Mouse (Mus musculus) activated CD4-positive, CD25-positive, alpha-beta regulatory T cell, adult 4 months (primary cell): Measurements from ENCODE around the gene Dctn2. TPM values are rescaled to one million over a fixed set of nuclear protein-coding genes. Genes with fewer than 3 reads are reported as not detected.
"Not testable (repeated sequence)": the region's sequence is repeated elsewhere in the genome, so short reads cannot be mapped to it uniquely, and the experiment has no call there.

Experiments
- ATAC-seq: one replicate; pipeline ENCODE4 v1.8.0; 2017
- polyA plus RNA-seq, 2 experiments: library from polyadenylated mRNA; unstranded; fragments of 100-300 nt; shearing (Covaris generic); gene quantifications; one replicate each; pipeline ENCODE4 v1.2.1; 2017

The Dctn2 gene
- polyA plus RNA-seq, 2 experiments from 2014 or later = 55.4 to 60.6 TPM

GRCm38 (mm10) chr10:127290307-127290929, 24.2 kb downstream of the Dctn2 start:
- peak; percentile 82 for ATAC-seq

DNA sequence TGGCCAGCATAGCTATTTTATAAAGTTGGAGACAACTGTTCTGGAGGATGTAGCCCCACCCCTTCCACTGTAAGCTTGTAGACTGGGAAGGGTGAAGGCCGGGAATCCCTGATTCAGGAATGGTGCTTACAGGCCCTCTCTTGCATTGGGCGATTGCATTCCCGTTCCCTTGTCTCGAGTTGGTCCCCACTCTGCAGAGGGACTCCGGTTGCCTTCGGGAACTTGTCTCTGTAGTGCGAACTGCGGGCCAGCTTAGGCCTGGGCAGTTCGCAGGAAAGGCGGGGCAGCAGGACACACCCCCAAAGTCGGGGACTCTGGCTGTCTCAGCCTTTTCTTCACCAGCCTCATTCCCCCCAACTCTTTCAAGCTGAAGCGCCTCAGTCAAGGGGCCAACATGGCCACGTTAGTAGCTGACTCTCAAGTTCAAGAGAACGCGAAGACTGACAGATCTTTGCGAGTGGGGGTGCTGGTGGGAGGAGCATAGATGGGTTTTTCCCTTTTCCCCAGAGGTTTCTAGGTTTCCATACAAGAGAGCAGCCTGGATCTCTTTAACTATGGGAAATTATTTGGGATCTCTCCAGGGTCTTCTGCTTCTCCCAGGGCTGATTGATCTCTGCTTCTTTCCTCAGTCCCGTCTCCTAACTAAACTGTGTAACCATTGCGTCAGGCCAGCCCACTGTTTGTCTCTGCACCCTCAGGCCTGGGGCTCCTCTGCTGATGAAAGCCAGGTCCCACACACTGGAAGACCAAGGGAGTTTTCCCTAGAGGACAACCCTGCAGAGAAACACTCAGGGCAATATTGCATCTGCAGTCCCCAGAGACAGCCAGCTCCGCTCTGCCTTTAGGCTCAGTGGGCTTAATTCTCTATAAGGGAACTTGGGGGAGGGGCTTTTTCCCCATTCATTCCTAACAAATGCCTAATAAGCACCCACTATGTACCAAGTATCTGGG, 25.0 kb downstream of the Dctn2 start:
- ATAC-seq = peak; percentile 11

GRCm38 (mm10) chr10:127291881-127292638, 25.9 kb downstream of the Dctn2 start:
- no peak for ATAC-seq

DNA sequence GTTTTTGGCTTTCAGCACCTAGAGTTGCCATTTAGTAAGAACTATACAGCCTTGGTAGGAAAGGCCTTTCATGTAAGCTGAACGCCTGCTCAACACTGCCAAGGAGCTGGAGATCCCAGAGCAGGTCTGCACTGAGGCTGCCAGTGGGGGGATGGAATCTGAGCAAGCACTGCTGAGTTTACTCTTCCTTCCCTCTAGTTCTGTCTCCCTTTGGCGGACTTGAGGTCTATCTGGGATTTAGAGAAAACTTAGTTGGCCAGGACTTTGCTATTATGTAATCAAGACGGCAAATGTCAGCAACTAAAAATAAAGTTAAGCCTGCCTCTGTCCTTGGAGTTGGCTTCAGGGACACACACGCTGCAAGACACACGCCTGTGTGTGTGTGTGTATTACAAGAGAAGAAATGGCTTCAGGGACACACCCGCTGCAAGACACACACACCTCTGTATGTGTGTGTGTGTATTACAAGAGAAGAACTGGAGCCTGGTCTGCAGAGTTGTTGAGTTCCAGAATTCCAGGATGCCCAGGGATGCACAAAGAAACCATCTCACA, 26.9 kb downstream of the Dctn2 start:
- no peak for ATAC-seq

GRCm38 (mm10) chr10:127293590-127294113, 27.5 kb downstream of the Dctn2 start:
- ATAC-seq = no peak

DNA sequence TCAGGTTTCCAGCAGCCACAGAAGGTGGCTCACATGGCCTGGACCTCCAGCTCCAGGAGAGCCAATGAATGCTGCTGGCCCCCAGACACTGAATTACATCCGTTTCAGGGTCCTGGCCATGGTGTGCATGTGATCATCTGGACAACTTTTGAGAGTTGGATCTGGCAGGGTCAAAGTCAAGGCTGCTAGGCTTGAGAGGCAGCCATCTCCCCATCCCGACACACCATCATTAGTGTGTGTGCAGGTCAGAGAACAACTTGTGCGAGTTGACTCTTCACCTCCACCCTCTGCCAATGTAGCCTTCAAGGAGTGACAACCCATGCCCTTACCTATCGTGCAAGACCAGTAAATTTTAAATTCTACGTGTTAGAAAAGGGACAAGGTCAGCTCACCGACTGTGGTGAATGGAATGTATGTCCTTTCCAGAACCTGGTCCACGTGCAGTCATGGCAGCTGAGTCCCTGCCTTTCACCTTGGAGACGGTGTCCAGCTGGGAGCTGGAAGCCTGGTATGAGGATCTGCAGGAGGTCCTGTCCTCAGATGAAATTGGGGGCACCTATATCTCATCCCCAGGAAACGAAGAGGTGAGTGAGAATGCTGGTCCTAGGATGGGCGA, 28.8 kb downstream of the Dctn2 start:
- ATAC-seq = no peak

DNA sequence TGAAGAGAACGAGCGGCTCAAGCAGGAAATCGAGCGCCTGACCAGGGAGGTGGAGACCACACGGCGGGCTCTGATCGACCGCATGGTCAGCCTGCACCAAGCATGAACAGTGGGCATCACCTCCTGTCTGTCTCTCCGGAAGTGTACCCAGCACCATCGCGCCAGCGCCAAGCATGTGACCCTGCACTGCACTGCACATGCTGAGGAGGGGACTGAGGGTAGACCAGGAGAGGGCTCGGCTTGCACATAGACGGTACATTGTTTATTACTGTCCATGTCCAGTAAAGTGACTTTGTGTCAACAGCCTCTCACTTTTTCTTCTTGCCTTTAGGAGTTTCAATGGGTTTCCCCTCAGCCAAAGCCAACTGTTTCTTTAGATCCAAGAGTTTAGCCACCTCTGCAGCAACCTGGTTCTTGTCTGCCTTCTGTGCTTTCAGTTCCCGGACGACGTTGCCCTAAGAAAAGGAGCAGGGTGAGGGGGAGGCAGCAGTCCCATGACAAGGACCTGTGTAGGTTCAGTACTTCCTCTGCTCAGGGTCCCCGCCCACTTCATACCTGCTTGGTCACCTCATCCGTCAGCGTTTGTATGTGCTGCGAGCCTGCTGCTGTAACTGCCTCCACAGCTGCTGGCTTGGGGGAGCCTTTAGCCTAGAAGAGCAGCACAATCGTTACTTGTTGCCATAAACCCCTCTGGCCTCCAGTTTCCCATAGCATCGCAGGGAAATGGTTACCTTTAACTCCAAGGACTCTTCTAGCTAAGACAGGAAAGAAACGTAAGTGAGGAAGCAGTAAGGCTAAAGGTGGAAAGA, 30.0 kb downstream of the Dctn2 start:
- no peak for ATAC-seq

- no peak for ATAC-seq
Observed at GRCm38 (mm10) chr10:127297015-127297871, 31.1 kb downstream of the Dctn2 start.

GRCm38 (mm10) chr10:127300361-127300760, 34.2 kb downstream of the Dctn2 start:
- ATAC-seq = no peak

- no peak for ATAC-seq
Observed at GRCm38 (mm10) chr10:127303136-127303535, 37.0 kb downstream of the Dctn2 start.

GRCm38 (mm10) chr10:127309167-127309566, 43.0 kb downstream of the Dctn2 start:
- ATAC-seq = not testable (repeated sequence)

DNA sequence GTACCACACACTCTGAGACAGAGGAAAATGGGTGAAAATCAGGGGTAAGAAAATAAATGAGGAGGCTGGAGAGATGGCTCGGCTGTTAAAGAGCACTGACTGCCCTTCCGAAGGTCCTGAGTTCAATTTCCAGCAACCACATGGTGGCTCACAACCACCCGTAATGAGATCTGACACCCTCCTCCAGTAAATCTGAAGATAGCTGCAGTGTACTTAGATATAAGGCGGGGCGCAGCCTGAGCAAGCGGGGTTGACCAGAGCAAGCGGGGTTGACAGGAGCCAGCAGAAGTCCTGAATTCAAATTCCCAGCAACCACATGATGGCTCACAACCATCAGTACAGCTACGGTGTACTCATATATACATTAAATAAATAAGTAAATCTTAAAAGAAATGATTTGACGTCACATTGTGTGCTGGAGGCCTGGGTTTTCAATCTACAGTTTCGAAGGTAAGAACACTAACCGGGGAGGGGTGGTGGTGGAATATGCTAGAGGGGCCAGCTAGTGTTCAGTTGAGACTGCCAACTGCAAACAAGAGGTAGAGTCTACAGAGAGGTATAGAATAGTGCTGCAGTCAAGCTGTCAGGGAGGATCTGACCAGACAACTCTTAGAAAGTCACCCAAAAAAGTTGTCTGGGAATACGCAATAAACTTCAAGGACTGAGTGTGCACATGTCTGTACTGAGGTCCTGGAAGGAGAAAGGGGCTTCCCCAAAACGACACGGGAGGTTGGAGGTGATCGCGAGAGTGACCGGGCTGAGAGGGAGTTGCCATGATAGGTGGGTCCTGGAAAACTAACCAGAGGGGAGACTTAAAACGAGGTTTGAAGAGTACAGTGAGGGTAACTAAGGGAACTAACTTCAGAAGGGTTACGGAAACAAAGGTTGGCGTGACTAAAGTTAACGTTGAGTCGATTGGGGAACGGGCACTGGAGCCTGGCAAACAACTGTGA, 44.6 kb downstream of the Dctn2 start:
- ATAC-seq = peak; percentile 21

GRCm38 (mm10) chr10:127311476-127312355, 45.5 kb downstream of the Dctn2 start, which contains the start of gene Mars:
Gene Mars, minus strand, starts transcription at chr10:127311786.
- ATAC-seq = peak; percentile 92

DNA sequence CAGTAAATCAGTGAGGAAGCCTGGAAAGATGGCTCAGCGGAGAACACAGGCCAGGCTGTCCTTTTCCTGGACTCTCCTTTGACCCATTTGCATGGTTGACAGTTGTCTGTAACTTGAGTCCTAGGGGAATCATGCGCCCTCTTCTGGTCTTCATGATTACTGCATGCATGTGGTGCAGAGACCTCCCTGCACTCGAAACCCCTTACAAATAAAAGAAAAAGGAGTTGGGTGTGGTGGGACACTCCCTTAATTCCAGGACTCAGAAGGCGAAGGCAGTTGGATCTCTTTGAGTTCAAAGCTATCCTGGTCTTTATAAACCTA, 46.1 kb downstream of the Dctn2 start:
- ATAC-seq = peak; percentile 45

GRCm38 (mm10) chr10:127312858-127313257, 46.7 kb downstream of the Dctn2 start:
- ATAC-seq = no peak

- not testable (repeated sequence) for ATAC-seq
Observed at GRCm38 (mm10) chr10:127313516-127313915, 47.3 kb downstream of the Dctn2 start.

DNA sequence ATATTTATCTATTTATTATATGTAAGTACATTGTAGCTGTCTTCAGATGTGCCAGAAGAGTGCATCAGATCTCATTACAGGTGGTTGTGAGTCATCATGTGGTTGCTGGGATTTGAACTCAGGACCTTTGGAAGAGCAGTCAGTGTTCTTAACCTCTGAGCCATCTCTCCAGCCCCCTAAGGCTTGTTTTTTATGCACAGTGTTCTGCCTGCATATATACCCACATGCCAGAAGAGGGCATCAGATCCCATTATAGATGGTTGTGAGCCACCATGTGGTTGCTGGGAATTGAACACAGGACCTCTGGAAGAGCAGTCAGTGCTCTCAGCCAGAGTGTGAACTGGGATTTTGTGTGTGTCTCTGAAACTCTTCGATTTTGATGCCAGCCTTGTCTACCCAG, 48.8 kb downstream of the Dctn2 start:
- not testable (repeated sequence) for ATAC-seq

DNA sequence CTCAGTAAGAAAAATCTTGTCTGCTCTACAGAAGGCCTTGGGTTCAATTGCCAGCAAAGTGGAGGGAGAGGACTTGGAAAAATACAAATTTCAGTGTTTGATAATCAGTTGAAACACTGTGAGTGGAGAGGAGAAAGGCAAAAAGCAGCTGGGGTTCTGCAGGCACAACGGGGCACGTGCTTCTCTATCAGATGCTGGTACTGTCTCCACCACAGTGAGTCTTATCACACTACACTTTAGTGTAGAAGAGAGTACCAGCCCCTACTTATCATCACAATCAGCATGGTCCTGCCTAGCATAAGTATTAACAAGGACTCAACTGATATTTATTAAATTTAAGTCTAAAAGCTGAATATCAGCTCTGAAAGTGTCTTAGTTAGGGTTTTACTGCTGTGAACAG, 51.1 kb downstream of the Dctn2 start:
- ATAC-seq = no peak
